Mouse (Mus musculus) cerebellum, adult 9-11 months (tissue): ENCODE results near the gene Exoc3.

Experiments
- DNase-seq: peaks from one replicate; pipeline ENCODE4 v3.0.0; 2022

Gene Exoc3

DNA sequence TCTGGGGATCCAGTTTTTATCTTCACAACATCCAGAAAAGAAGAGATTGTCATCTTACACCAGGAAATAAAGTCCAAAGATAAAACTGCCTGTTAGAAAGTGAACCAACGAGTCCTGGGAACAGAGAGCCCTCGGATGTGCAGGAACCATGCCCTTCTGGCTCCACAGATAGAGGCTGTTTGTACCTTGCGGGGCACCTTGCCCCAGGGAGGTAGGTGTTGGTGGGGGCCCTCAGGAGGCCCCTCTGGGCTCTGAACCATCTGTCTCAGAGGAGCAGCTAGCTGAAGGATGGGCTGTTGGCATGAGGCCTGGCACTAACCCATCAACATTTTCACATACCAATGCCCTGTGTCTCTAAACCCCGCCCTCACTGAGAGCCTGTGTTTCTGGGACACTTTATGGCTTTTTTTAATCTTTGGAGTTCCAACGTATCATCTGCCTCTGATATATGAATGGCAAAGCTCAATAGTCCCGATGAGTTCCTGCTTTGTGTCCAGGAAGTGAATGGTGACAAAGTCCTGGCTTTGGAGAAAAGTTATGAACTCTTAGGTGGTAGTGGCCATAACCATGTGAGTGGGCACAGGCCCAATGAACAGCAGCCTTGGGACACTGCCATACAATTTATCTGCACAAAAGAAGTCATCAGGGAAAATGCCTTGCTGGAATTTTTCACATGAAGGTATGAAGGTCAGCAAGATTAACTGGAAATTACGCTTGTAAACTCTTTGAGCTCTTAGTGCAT is 69.5 kb downstream of the Exoc3 start:
- DNase-seq = no peak

DNA sequence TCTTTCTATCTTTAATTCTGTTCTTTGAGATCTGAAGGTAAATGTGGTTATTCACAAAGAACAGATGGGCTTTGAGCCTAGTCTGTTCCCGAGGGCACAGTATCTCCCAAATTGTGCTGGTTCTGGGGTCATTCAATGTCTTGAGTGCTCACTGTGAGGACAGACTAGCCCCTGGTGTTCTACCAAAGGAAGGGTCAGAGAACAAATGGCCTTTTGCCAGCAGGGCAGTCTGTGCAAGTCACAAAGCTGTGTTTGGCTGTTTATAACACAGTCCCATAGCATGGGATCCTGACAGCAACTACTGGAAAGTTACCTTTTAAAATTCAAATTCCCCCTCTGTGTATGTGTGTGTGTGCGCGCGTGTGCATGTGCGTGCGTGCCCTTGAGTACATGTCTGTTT is 78.6 kb downstream of the Exoc3 start:
- no peak for DNase-seq

DNA sequence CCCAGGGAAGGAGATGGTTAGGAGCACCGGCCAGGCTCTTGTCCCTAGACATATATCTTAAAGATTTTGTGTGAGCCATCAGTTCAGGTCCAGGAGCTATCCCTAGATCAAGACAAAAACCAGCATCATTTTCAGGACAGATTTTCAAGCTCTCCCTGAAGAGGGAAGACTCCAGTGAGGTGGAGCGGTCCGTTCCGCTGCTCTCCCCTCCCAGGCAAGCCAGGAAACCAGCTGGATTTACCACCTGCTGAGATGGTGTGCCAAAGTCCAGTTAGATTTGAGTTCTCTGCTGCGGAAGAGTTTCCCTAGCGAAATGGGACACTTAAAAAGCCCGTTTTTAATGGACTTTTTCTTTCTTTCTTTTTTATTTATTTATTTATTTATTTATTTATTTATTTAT is 81.0 kb downstream of the Exoc3 start:
- DNase-seq = no peak

DNA sequence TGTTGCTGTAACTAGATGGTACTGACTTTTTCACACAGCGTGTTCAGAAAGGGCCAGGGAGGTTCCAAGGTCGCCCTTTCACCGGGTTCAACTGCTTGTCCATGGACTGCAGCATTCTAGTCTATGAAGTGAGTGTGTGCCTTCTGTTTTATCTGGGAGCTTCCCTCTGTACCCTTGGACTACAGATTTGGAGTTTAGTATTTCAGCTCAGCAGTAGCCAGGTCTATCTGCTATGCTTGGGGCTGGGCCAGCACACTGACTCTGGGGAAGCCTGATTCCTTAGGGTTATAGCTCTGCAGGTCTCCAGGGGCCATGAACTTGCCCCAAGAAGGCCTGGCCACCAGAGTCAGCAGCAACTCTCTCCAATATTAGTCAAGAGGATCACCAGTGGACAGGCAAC is 85.9 kb downstream of the Exoc3 start:
- DNase-seq = no peak

DNA sequence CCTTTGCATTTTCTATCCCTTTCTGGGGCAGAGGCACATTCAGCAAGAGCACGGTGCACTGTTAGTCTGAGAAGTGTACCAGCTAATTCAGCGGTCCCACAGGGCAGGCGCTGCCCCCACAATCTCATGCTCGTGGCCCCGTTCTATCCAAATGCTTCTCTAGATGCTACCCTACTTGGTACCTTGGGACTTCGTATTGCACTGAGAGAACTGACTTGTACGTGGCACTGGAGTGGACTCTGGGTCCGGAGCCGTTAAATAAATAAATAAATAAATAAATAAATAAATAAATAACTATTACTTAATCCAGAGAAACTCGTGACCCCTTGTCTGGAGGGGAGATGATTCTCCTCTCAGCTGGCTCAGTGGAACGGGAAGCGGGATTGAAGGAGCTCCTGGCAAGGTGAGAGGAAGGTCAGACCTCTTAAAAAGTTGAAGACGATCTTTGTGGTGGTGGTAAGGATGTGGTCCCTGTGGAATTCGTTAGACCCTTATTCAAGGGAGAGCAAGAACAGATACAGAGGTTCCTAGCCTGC is 86.7 kb downstream of the Exoc3 start:
- no peak for DNase-seq

GRCm38 (mm10) chr13:74121141-74121602 is 87.4 kb downstream of the Exoc3 start, which contains the start of gene Slc9a3:
Gene Slc9a3 (plus strand): TSS chr13:74121457.
- DNase-seq = no peak
